Mouse (Mus musculus): Measurements from ENCODE around the gene Scnn1a.

- TF ChIP-seq CTCF (IDR thresholded peaks at IDR 0.05; ENCODE audit: borderline replicate concordance, extremely low read depth, insufficient read depth, insufficient read length) = no peak
- no peak for TF ChIP-seq POLR2A (IDR thresholded peaks at IDR 0.05; ENCODE audit: borderline replicate concordance, extremely low read depth, insufficient read depth, insufficient read length, poor library complexity, severe bottlenecking)
These were observed 33.2 kb downstream of the Scnn1a start for GRCm38 (mm10) chr6:125353655-125354054.
